Mouse (Mus musculus): ENCODE results near the gene Pitpnm1. TPM values are rescaled to one million over a fixed set of nuclear protein-coding genes. Genes with fewer than 3 reads are reported as not detected.

Pitpnm1 gene
- polyA plus RNA-seq, 1 experiment from 2014 or later: 17.3 TPM

- Histone ChIP-seq H3K27me3 (ENCODE audit: control insufficient read depth, insufficient read depth, low read length) (no peaks in the 10 kb centered on the region), H3K4me1 (ENCODE audit: control insufficient read depth in 2 of 2, insufficient read depth in 2 of 2, low read length in 2 of 2) (peaks cover 14 to 21% of the 10 kb centered on the region in 2 experiments; a peak in 3 of 4 replicates), H3K9me3 (ENCODE audit: control insufficient read depth, low read length) (no peaks in the 10 kb centered on the region), H3K27ac (replicated peaks in 1 of 2; ENCODE audit: control insufficient read depth in 1 of 2, insufficient read depth in 1 of 2, low read depth in 2 of 2, low read length in 2 of 2) (peak within 1 kb of the TSS in 1 of 2 experiments; percentile 37; a peak in 1 of 4 replicates), H3K4me2 (ENCODE audit: low read length) (peak within 1 kb of the TSS; percentile 95), H3K36me3 (ENCODE audit: control insufficient read depth, insufficient read depth, low read length) (peaks cover 39% of the 10 kb centered on the region), H3K9ac (ENCODE audit: low read length) (peak within 1 kb of the TSS; percentile 90), H3K4me3 (ENCODE audit: control insufficient read depth in 1 of 2, insufficient read depth in 1 of 2, low read depth in 1 of 2, low read length in 2 of 2) (peak within 1 kb of the TSS; percentile 63 to 78)
- 7% methylated on average over 42 of the region's 42 CpGs for WGBS
- peak; percentile 70 for ATAC-seq (ENCODE audit: insufficient number of reproducible peaks, insufficient read depth, low FRiP score, low read depth)
Observed at GRCm38 (mm10) chr19:4162646-4163542, 63.1 kb downstream of the Pitpnm1 start, which contains the start of gene Rps6kb2. TSS of gene Rps6kb2 (minus strand) at chr19:4163354.

GRCm38 (mm10) chr19:4163543-4163887, 63.7 kb downstream of the Pitpnm1 start:
- Histone ChIP-seq H3K27me3 (ENCODE audit: control insufficient read depth, insufficient read depth, low read length) (no peaks in the 10 kb centered on the region), H3K4me2 (ENCODE audit: low read length) (peak overlapping the region; percentile 95), H3K4me3 (ENCODE audit: control insufficient read depth in 1 of 2, insufficient read depth in 1 of 2, low read depth in 1 of 2, low read length in 2 of 2) (peak overlapping the region; percentile 63 to 78), H3K4me1 (ENCODE audit: control insufficient read depth in 2 of 2, insufficient read depth in 2 of 2, low read length in 2 of 2) (peaks cover 14 to 21% of the 10 kb centered on the region in 2 experiments; a peak in 3 of 4 replicates), H3K27ac (replicated peaks in 1 of 2; ENCODE audit: control insufficient read depth in 1 of 2, insufficient read depth in 1 of 2, low read depth in 2 of 2, low read length in 2 of 2) (peak overlapping the region in 1 of 2 experiments; percentile 37; a peak in 1 of 4 replicates), H3K36me3 (ENCODE audit: control insufficient read depth, insufficient read depth, low read length) (peaks cover 33% of the 10 kb centered on the region), H3K9me3 (ENCODE audit: control insufficient read depth, low read length) (no peaks in the 10 kb centered on the region), H3K9ac (ENCODE audit: low read length) (peak overlapping the region; percentile 90)
- no peak for ATAC-seq (ENCODE audit: insufficient number of reproducible peaks, insufficient read depth, low FRiP score, low read depth)
- WGBS: 33% methylated on average over 4 of the region's 4 CpGs

Other genes with a start within 250 kb of the Pitpnm1 start
- gene Chka, start 248.2 kb upstream of the Pitpnm1 start, polyA plus RNA-seq (2014; fragmentation: Nextera tagmentation; extraction: Ambion mirVana): 25.5 and 27.2 TPM in 2 replicates
- 16.1 and 17.1 TPM in 2 replicates for gene Tcirg1, start 192.9 kb upstream of the Pitpnm1 start, polyA plus RNA-seq (2014; fragmentation: Nextera tagmentation; extraction: Ambion mirVana)
- 479 and 507 TPM in 2 replicates for gene Ndufs8, start 187.2 kb upstream of the Pitpnm1 start, polyA plus RNA-seq (2014; fragmentation: Nextera tagmentation; extraction: Ambion mirVana)
- 2.3 and 2.9 TPM in 2 replicates for gene Aldh3b1, start 170.2 kb upstream of the Pitpnm1 start, polyA plus RNA-seq (2014; fragmentation: Nextera tagmentation; extraction: Ambion mirVana)
- gene Unc93b1, start 164.8 kb upstream of the Pitpnm1 start, polyA plus RNA-seq (2014; fragmentation: Nextera tagmentation; extraction: Ambion mirVana): 11.2 and 14.5 TPM in 2 replicates
- gene Aldh3b3, start 141.4 kb upstream of the Pitpnm1 start, polyA plus RNA-seq (2014; fragmentation: Nextera tagmentation; extraction: Ambion mirVana): not detected in 2 replicates
- gene Aldh3b2, start 127.7 kb upstream of the Pitpnm1 start, polyA plus RNA-seq (2014; fragmentation: Nextera tagmentation; extraction: Ambion mirVana): 0.09 and 0.18 TPM in 2 replicates
- gene Acy3, start 113.4 kb upstream of the Pitpnm1 start, polyA plus RNA-seq (2014; fragmentation: Nextera tagmentation; extraction: Ambion mirVana): 13.1 and 14.5 TPM in 2 replicates
- not detected in 2 replicates for gene Tbx10, start 107.2 kb upstream of the Pitpnm1 start, polyA plus RNA-seq (2014; fragmentation: Nextera tagmentation; extraction: Ambion mirVana)
- 73.2 and 74.1 TPM in 2 replicates for gene Nudt8, start 99.4 kb upstream of the Pitpnm1 start, polyA plus RNA-seq (2014; fragmentation: Nextera tagmentation; extraction: Ambion mirVana)
- 4.3 and 4.6 TPM in 2 replicates for gene Gm49405, start 99.4 kb upstream of the Pitpnm1 start, polyA plus RNA-seq (2014; fragmentation: Nextera tagmentation; extraction: Ambion mirVana)
- gene Doc2g, start 96.7 kb upstream of the Pitpnm1 start, polyA plus RNA-seq (2014; fragmentation: Nextera tagmentation; extraction: Ambion mirVana): 85.2 and 90.7 TPM in 2 replicates
- gene Ndufv1, start 87.2 kb upstream of the Pitpnm1 start, polyA plus RNA-seq (2014; fragmentation: Nextera tagmentation; extraction: Ambion mirVana): 552 and 561 TPM in 2 replicates
- 399 and 401 TPM in 2 replicates for gene Gstp1, start 62.0 kb upstream of the Pitpnm1 start, polyA plus RNA-seq (2014; fragmentation: Nextera tagmentation; extraction: Ambion mirVana)
- 8.0 and 10.3 TPM in 2 replicates for gene Gstp2, start 54.0 kb upstream of the Pitpnm1 start, polyA plus RNA-seq (2014; fragmentation: Nextera tagmentation; extraction: Ambion mirVana)
- gene Gstp3, start 40.4 kb upstream of the Pitpnm1 start, polyA plus RNA-seq (2014; fragmentation: Nextera tagmentation; extraction: Ambion mirVana): not detected in 2 replicates
- gene Cabp2, start 18.4 kb upstream of the Pitpnm1 start, polyA plus RNA-seq (2014; fragmentation: Nextera tagmentation; extraction: Ambion mirVana): not detected in 2 replicates
- 62.5 and 63.8 TPM in 2 replicates for gene Cdk2ap2, start 2.8 kb upstream of the Pitpnm1 start, polyA plus RNA-seq (2014; fragmentation: Nextera tagmentation; extraction: Ambion mirVana)
- gene Aip, start 25.9 kb downstream of the Pitpnm1 start, polyA plus RNA-seq (2014; fragmentation: Nextera tagmentation; extraction: Ambion mirVana): 87.3 and 100 TPM in 2 replicates
- gene Gpr152, start 39.8 kb downstream of the Pitpnm1 start, polyA plus RNA-seq (2014; fragmentation: Nextera tagmentation; extraction: Ambion mirVana): not detected in 2 replicates
- not detected in 2 replicates for gene Cabp4, start 44.0 kb downstream of the Pitpnm1 start, polyA plus RNA-seq (2014; fragmentation: Nextera tagmentation; extraction: Ambion mirVana)
- 117 and 122 TPM in 2 replicates for gene Coro1b, start 48.6 kb downstream of the Pitpnm1 start, polyA plus RNA-seq (2014; fragmentation: Nextera tagmentation; extraction: Ambion mirVana)
- 0.54 and 0.82 TPM in 2 replicates for gene Ptprcap, start 53.6 kb downstream of the Pitpnm1 start, polyA plus RNA-seq (2014; fragmentation: Nextera tagmentation; extraction: Ambion mirVana)
- gene Rps6kb2, start 63.4 kb downstream of the Pitpnm1 start, polyA plus RNA-seq (2014; fragmentation: Nextera tagmentation; extraction: Ambion mirVana): 31.4 and 34.4 TPM in 2 replicates
- gene Carns1, start 75.5 kb downstream of the Pitpnm1 start, polyA plus RNA-seq (2014; fragmentation: Nextera tagmentation; extraction: Ambion mirVana): 6.5 and 8.7 TPM in 2 replicates
- gene Tbc1d10c, start 91.3 kb downstream of the Pitpnm1 start, polyA plus RNA-seq (2014; fragmentation: Nextera tagmentation; extraction: Ambion mirVana): 2.2 and 2.6 TPM in 2 replicates
- gene Ppp1ca, start 92.1 kb downstream of the Pitpnm1 start, polyA plus RNA-seq (2014; fragmentation: Nextera tagmentation; extraction: Ambion mirVana): 708 and 757 TPM in 2 replicates
- gene Rad9a, start 101.7 kb downstream of the Pitpnm1 start, polyA plus RNA-seq (2014; fragmentation: Nextera tagmentation; extraction: Ambion mirVana): 17.4 and 18.5 TPM in 2 replicates
- 0.78 and 1.2 TPM in 2 replicates for gene Clcf1, start 114.2 kb downstream of the Pitpnm1 start, polyA plus RNA-seq (2014; fragmentation: Nextera tagmentation; extraction: Ambion mirVana)
- gene AC109138.7, start 114.4 kb downstream of the Pitpnm1 start, polyA plus RNA-seq (2014; fragmentation: Nextera tagmentation; extraction: Ambion mirVana): not detected in 2 replicates
- gene Pold4, start 131.9 kb downstream of the Pitpnm1 start, polyA plus RNA-seq (2014; fragmentation: Nextera tagmentation; extraction: Ambion mirVana): 20.9 and 26.8 TPM in 2 replicates
- 7.6 and 8.0 TPM in 2 replicates for gene Ssh3, start 169.2 kb downstream of the Pitpnm1 start, polyA plus RNA-seq (2014; fragmentation: Nextera tagmentation; extraction: Ambion mirVana)
- gene Ankrd13d, start 183.1 kb downstream of the Pitpnm1 start, polyA plus RNA-seq (2014; fragmentation: Nextera tagmentation; extraction: Ambion mirVana): 1.1 and 1.4 TPM in 2 replicates
- 12.1 and 12.8 TPM in 2 replicates for gene Grk2, start 206.2 kb downstream of the Pitpnm1 start, polyA plus RNA-seq (2014; fragmentation: Nextera tagmentation; extraction: Ambion mirVana)

All from heart, embryonic 14.5 days (tissue).